Mouse (Mus musculus) liver, embryonic 14.5 days (tissue): ENCODE measurements around the gene Frem3. TPM values are rescaled to one million over a fixed set of nuclear protein-coding genes. Genes with fewer than 3 reads are reported as not detected.

ENCODE experiments used
- ATAC-seq: fragments of 200-750 bp; cut with Nextera tagmentation; 2 replicates; pipeline ENCODE4 v1.8.0; 2017; ENCODE audit warnings: moderate number of reproducible peaks, mild to moderate bottlenecking, moderate library complexity; ENCODE audit not compliant: insufficient read depth
- DNase-seq, 3 experiments: peaks; one replicate each; pipeline ENCODE4 v3.0.0-alpha.2; 2012 to 2013; ENCODE audit warnings: low read depth in 3 of 3, low spot score in 3 of 3
- H3K27ac ChIP-seq: fragments of 300-500 bp; sonication (generic); 2 replicates; pipeline ENCODE4 v1.5.1; 2014; ENCODE audit warnings: moderate library complexity, mild to moderate bottlenecking, control low read depth, inconsistent platforms
- H3K27me3 ChIP-seq: fragments of 300-500 bp; sonication (generic); 2 replicates; pipeline ENCODE4 v1.6.1; 2014; ENCODE audit warnings: mild to moderate bottlenecking, low read length, moderate library complexity; ENCODE audit not compliant: control insufficient read depth, insufficient read depth
- H3K36me3 ChIP-seq: fragments of 300-500 bp; sonication (generic); replicated peaks from 2 replicates; pipeline ENCODE4 v1.6.1; 2014; ENCODE audit warnings: low read depth; ENCODE audit not compliant: control insufficient read depth, insufficient read depth
- H3K4me1 ChIP-seq, 2 experiments: fragments of 200-500 bp in 1 of 2; fragments of 300-500 bp in 1 of 2; sonication (generic) in 1 of 2; replicated peaks; 2 replicates each; pipeline ENCODE4 v1.6.1; 2012 to 2014; ENCODE audit warnings: antibody characterized with exemption in 1 of 2, inconsistent platforms in 1 of 2, low read length in 1 of 2; ENCODE audit not compliant: control insufficient read depth in 2 of 2, insufficient read depth in 2 of 2
- H3K4me2 ChIP-seq: fragments of 300-500 bp; sonication (generic); 2 replicates; pipeline ENCODE4 v1.6.1; 2014; ENCODE audit warnings: low read depth, mild to moderate bottlenecking, control low read depth, moderate library complexity
- H3K4me3 ChIP-seq, 2 experiments: fragments of 200-500 bp in 1 of 2; fragments of 300-500 bp in 1 of 2; sonication (generic) in 1 of 2; 2 replicates each; pipeline ENCODE4 v1.5.1; 2012 to 2014; ENCODE audit warnings: low read depth in 2 of 2, low read length in 2 of 2, mild to moderate bottlenecking in 2 of 2, control low read depth in 1 of 2, inconsistent platforms in 1 of 2, moderate library complexity in 1 of 2; ENCODE audit not compliant: insufficient read depth in 1 of 2
- H3K9ac ChIP-seq: fragments of 300-500 bp; sonication (generic); replicated peaks from 2 replicates; pipeline ENCODE4 v1.6.1; 2014; ENCODE audit warnings: mild to moderate bottlenecking, control low read depth, moderate library complexity
- H3K9me3 ChIP-seq: fragments of 300-500 bp; sonication (generic); 2 replicates; pipeline ENCODE4 v1.6.1; 2016; ENCODE audit warnings: low read length, mixed read lengths; ENCODE audit not compliant: control insufficient read depth
- CTCF ChIP-seq: IDR thresholded peaks from 2 replicates; pipeline ENCODE4 v1.5.1; 2016; ENCODE audit warnings: antibody characterized with exemption, low read depth, control low read depth
- EP300 ChIP-seq: IDR thresholded peaks from 2 replicates; pipeline ENCODE4 v1.6.1; 2016; ENCODE audit warnings: antibody characterized with exemption, low read depth
- WGBS: fragments of 180-500 bp; shearing (Covaris S2); extraction: QIAGEN DNeasy Blood & Tissue Kit; methylation state at CpG from one replicate; pipeline ENCODE4 v1.1.7; 2014; ENCODE audit not compliant: insufficient replicate concordance; 5-methylcytosine and 5-hydroxymethylcytosine counted together
- polyA plus RNA-seq, 2 experiments: library from polyadenylated mRNA; depleted of rRNA in 1 of 2; stranded (reverse) in 1 of 2; unstranded in 1 of 2; fragments of >200 nt; fragmentation: Nextera tagmentation in 1 of 2; extraction: Ambion mirVana in 1 of 2; gene quantifications; 2 replicates each; pipeline versions ENCODE4 v1.2.1 to v1.2.3; 2012 to 2014

Gene Frem3
- 0.09 and 0.10 TPM in 2 replicates for polyA plus RNA-seq (2012; rRNA removed)
- 0.13 and 0.14 TPM in 2 replicates for polyA plus RNA-seq (2014; fragmentation: Nextera tagmentation; extraction: Ambion mirVana)

- TF ChIP-seq CTCF (no peak), EP300 (no peak)
- Histone ChIP-seq H3K4me1 (no peaks in the 10 kb centered on the region), H3K36me3 (no peaks in the 10 kb centered on the region), H3K4me2 (no peak within 1 kb of the TSS), H3K27me3 (peaks cover 26% of the 10 kb centered on the region), H3K4me3 (no peak within 1 kb of the TSS), H3K9ac (no peak within 1 kb of the TSS), H3K27ac (no peak within 1 kb of the TSS), H3K9me3 (no peaks in the 10 kb centered on the region)
- DNase-seq (no peak), ATAC-seq (no peak)
- WGBS: 11% methylated on average over 32 of the region's 32 CpGs
These were observed at the start of gene Frem3 for GRCm38 (mm10) chr8:80610549-80611440. TSS of gene Frem3 (plus strand) at chr8:80611080.

DNA sequence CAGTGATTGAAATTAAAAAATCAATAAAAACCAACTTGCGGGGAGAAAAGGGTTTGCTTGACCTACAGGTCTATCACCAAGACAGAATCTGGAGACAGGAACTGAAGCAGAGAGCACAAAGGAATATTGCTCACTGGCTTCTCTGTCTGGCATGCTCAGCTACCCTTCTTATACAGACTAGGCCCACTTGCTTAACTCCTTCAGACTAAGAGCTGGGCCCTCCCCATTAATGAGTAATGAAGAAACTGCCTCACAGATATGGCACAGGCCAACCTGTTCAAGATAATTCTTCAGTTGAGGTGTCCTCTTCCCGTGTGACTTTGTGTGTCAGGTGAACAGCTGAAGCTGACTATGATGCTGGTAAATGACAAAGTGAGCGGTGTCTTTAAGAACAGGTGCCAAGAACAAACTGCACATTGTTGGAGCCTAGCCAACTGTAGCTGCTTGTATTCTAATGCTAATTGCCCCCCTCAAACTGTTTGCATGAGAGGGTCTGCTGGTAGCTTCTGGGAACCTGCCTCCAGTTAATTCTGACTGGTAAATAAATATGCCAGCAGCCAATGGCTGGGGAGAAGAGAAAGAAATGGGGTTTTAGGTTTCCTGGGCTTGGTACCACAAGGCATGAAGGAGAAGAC is 46.6 kb upstream of the Frem3 start:
- H3K36me3 ChIP-seq: no peaks in the 10 kb centered on the region
- H3K27me3 ChIP-seq: no peaks in the 10 kb centered on the region
- 68% methylated on average over 3 of the region's 3 CpGs for WGBS
- ATAC-seq (no peak), DNase-seq (no peak)
- H3K4me1 ChIP-seq: peaks cover 7 to 11% of the 10 kb centered on the region in 2 experiments
- TF ChIP-seq CTCF (no peak), EP300 (no peak)
- H3K9me3 ChIP-seq: no peaks in the 10 kb centered on the region
- no peak overlapping the region for H3K4me2 ChIP-seq
- H3K9ac ChIP-seq: no peak overlapping the region
- no peak overlapping the region for H3K4me3 ChIP-seq
- no peak overlapping the region for H3K27ac ChIP-seq

DNA sequence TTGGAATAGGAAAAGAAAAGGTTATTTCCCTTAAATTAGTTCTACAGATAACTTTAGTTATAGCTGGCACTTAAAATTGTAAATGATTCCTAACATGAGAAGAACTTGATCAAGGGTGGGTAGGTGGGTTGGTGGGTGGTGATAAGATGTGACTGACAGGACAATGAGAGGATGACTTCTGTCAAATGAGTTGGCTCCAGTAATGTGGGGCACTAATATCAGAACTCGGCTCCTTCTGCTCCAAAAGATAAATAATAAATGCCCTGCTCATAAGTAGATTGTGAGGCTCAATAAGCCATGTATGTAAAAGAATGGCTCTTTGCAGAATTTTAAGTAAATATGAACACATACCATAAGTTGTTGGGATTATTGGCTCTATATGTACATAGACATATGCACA is 43.4 kb upstream of the Frem3 start:
- no peak overlapping the region for H3K4me3 ChIP-seq
- no peak overlapping the region for H3K9ac ChIP-seq
- H3K27ac ChIP-seq: no peak overlapping the region
- H3K9me3 ChIP-seq: no peaks in the 10 kb centered on the region
- ATAC-seq (peak; percentile 78; the same call in 1 of the 2 replicates), DNase-seq (peak; percentile 13 to 33 (median 31))
- no peak overlapping the region; the same call in 1 of the 2 replicates for H3K4me2 ChIP-seq
- peaks cover 7 to 11% of the 10 kb centered on the region in 2 experiments for H3K4me1 ChIP-seq
- H3K27me3 ChIP-seq: no peaks in the 10 kb centered on the region
- 35% methylated on average over 1 of the region's 1 CpGs for WGBS
- peak; percentile 47 for TF ChIP-seq EP300
- no peak for TF ChIP-seq CTCF
- H3K36me3 ChIP-seq: no peaks in the 10 kb centered on the region

- WGBS: 53% methylated on average over 6 of the region's 6 CpGs
- DNase-seq: no peak
- no peak for TF ChIP-seq CTCF
- no peak for TF ChIP-seq EP300
These were observed 42.5 kb upstream of the Frem3 start for GRCm38 (mm10) chr8:80568243-80568995.

More at GRCm38 (mm10) chr8:80568243-80568995, 42.5 kb upstream of the Frem3 start:
- Histone ChIP-seq H3K36me3 (no peaks in the 10 kb centered on the region), H3K9ac (no peak overlapping the region), H3K9me3 (no peaks in the 10 kb centered on the region), H3K4me3 (no peak overlapping the region), H3K27me3 (no peaks in the 10 kb centered on the region), H3K27ac (no peak overlapping the region), H3K4me2 (no peak overlapping the region), H3K4me1 (peaks cover 7 to 11% of the 10 kb centered on the region in 2 experiments)
- ATAC-seq: no peak
